Mouse (Mus musculus) activated CD4-positive, CD25-positive, alpha-beta regulatory T cell, adult 4 months (primary cell): ENCODE measurements around the gene Ttc9c. TPM values are rescaled to one million over a fixed set of nuclear protein-coding genes. Genes with fewer than 3 reads are reported as not detected.

ENCODE experiments used
- ATAC-seq: one replicate; pipeline ENCODE4 v1.8.0; 2017
- polyA plus RNA-seq, 2 experiments: library from polyadenylated mRNA; unstranded; fragments of 100-300 nt; shearing (Covaris generic); gene quantifications; one replicate each; pipeline ENCODE4 v1.2.1; 2017

The Ttc9c gene
- polyA plus RNA-seq, 2 experiments from 2014 or later = 39.9 to 43.8 TPM

GRCm38 (mm10) chr19:8774086-8774835 lies 44.9 kb downstream of the Ttc9c start, which contains the start of gene Tmem179b:
Tmem179b (minus strand) TSS chr19:8774467.
- peak; percentile 79 for ATAC-seq

- no peak for ATAC-seq
Observed at GRCm38 (mm10) chr19:8773409-8773808, 45.7 kb downstream of the Ttc9c start.

DNA sequence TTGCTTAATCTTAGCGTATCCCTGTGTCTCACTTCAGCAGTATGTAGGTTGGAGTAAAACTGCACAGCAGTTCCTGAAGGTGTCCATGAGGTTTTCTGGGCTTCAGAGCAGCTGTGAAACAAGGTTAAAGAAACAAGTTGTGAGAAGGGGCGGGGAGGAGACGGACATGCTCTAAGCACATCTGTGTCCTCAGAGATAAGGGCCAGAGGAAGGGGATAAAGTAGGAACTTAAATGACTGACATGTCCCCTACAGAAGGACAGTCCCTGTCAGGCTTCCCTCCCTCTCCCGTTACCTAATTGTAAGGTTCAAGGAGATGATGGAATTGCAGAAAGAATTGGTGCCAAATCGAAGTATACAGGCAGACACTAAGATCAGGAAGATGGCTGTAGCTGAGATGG lies 46.1 kb downstream of the Ttc9c start:
- no peak for ATAC-seq

- peak; percentile 72 for ATAC-seq
Observed at GRCm38 (mm10) chr19:8770567-8771270, 48.4 kb downstream of the Ttc9c start, which contains the start of gene Tmem223. Tmem223 (plus strand) TSS chr19:8770996.

DNA sequence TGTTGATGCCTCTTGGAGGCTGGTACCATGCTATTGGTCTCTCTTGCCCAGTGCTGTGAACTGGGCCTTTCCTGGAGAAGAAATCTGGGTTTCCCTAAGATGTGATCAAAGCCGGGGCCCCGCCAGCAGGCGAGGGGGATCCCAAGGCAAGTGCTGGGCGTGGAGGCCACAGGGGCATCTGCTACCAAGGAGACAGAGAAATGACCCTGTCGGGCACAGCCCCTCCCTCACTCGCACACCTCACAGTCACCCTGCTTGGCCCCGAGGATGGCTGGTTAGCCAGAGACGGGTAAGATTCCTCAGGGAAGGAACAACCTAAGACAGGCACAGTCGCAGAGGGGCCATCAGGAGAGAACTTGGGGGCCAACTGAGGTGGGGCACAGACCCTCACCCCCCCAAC lies 53.6 kb downstream of the Ttc9c start:
- ATAC-seq = no peak

GRCm38 (mm10) chr19:8763276-8763675 lies 55.9 kb downstream of the Ttc9c start:
- ATAC-seq = no peak

DNA sequence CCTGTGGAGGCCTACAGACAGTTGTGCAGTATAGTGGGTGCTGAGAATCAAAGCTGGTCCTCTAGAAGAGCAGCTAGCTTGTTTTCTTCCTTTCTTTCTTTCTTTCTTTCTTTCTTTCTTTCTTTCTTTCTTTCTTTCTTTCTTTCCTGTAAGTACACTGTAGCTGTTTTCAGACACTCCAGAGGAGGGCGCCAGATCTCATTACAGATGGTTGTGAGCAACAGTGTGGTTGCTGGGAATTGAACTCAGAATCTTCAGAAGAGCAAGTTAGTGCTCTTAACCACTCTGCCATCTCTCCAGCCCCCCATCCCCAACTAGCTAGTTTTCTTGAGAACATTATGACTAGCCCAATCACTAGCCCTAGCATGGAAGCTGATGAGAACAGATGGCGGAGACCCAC lies 58.4 kb downstream of the Ttc9c start:
- ATAC-seq = no peak

Other genes with a start within 250 kb of the Ttc9c start
- gene Slc22a8, start 228.1 kb downstream of the Ttc9c start, polyA plus RNA-seq = under 1 TPM in 1 of 2 experiments, not detected in 1; 0.40 TPM
- not detected for gene Slc22a6, start 201.3 kb downstream of the Ttc9c start, polyA plus RNA-seq
- gene Chrm1, start 155.5 kb downstream of the Ttc9c start, polyA plus RNA-seq = not detected
- 10 to 100 TPM; 60.3 to 69.3 TPM for gene Slc3a2, start 96.0 kb downstream of the Ttc9c start, polyA plus RNA-seq
- gene Wdr74, start 83.5 kb downstream of the Ttc9c start, polyA plus RNA-seq = 10 to 100 TPM; 43.3 to 70.5 TPM
- not detected for gene 1700092M07Rik, start 78.6 kb downstream of the Ttc9c start, polyA plus RNA-seq
- gene Stx5a, start 77.9 kb downstream of the Ttc9c start, polyA plus RNA-seq = 100 to 1,000 TPM; 109 to 113 TPM
- 100 to 1,000 TPM; 126 to 163 TPM for gene Nxf1, start 62.3 kb downstream of the Ttc9c start, polyA plus RNA-seq
- gene Tmem223, start 48.3 kb downstream of the Ttc9c start, polyA plus RNA-seq = 100 to 1,000 TPM; 115 to 137 TPM
- gene Tmem179b, start 44.9 kb downstream of the Ttc9c start, polyA plus RNA-seq = 100 to 1,000 TPM in 1 of 2 experiments, 10 to 100 TPM in 1; 98.5 to 110 TPM
- 1 to 10 TPM; 3.5 to 6.9 TPM for gene Taf6l, start 32.9 kb downstream of the Ttc9c start, polyA plus RNA-seq
- gene Polr2g, start 20.8 kb downstream of the Ttc9c start, polyA plus RNA-seq = 100 to 1,000 TPM; 171 to 186 TPM
- 1 to 10 TPM; 2.1 TPM for gene Zbtb3, start 16.8 kb downstream of the Ttc9c start, polyA plus RNA-seq
- gene Hnrnpul2, start 677 bp upstream of the Ttc9c start, polyA plus RNA-seq = 1 to 10 TPM; 6.0 to 6.1 TPM
- not detected for gene AC129217.1, start 10.4 kb upstream of the Ttc9c start, polyA plus RNA-seq
- 100 to 1,000 TPM in 1 of 2 experiments, 10 to 100 TPM in 1; 93.4 to 102 TPM for gene Bscl2, start 18.1 kb upstream of the Ttc9c start, polyA plus RNA-seq
- 1 to 10 TPM in 1 of 2 experiments, under 1 TPM in 1; 0.42 to 1.2 TPM for gene Gng3, start 19.9 kb upstream of the Ttc9c start, polyA plus RNA-seq
- gene Lrrn4cl, start 31.4 kb upstream of the Ttc9c start, polyA plus RNA-seq = not detected
- gene Ubxn1, start 52.2 kb upstream of the Ttc9c start, polyA plus RNA-seq = 10 to 100 TPM; 62.6 to 75.9 TPM
- 10 to 100 TPM; 85.8 to 90.4 TPM for gene Uqcc3, start 61.6 kb upstream of the Ttc9c start, polyA plus RNA-seq
- 10 to 100 TPM; 63.2 to 70.9 TPM for gene Lbhd1, start 64.4 kb upstream of the Ttc9c start, polyA plus RNA-seq
- not detected for gene Gm49403, start 64.6 kb upstream of the Ttc9c start, polyA plus RNA-seq
- gene 1810009A15Rik, start 69.5 kb upstream of the Ttc9c start, polyA plus RNA-seq = 100 to 1,000 TPM; 112 to 130 TPM
- gene Gm49416, start 69.6 kb upstream of the Ttc9c start, polyA plus RNA-seq = 1 to 10 TPM in 1 of 2 experiments, not detected in 1; 1.5 TPM
- gene Ints5, start 73.7 kb upstream of the Ttc9c start, polyA plus RNA-seq = 10 to 100 TPM in 1 of 2 experiments, 1 to 10 TPM in 1; 8.9 to 12.2 TPM
- 10 to 100 TPM; 40.0 to 57.3 TPM for gene Ganab, start 78.7 kb upstream of the Ttc9c start, polyA plus RNA-seq
- 10 to 100 TPM; 16.3 to 18.6 TPM for gene B3gat3, start 101.0 kb upstream of the Ttc9c start, polyA plus RNA-seq
- gene Rom1, start 110.0 kb upstream of the Ttc9c start, polyA plus RNA-seq = 10 to 100 TPM in 1 of 2 experiments, 1 to 10 TPM in 1; 7.7 to 11.6 TPM
- 10 to 100 TPM; 20.4 to 25.1 TPM for gene Eml3, start 110.2 kb upstream of the Ttc9c start, polyA plus RNA-seq
- 100 to 1,000 TPM in 1 of 2 experiments, 10 to 100 TPM in 1; 58.5 to 101 TPM for gene Mta2, start 122.5 kb upstream of the Ttc9c start, polyA plus RNA-seq
- gene Tut1, start 134.5 kb upstream of the Ttc9c start, polyA plus RNA-seq = 10 to 100 TPM; 21.3 to 25.1 TPM
- 100 to 1,000 TPM; 589 to 842 TPM for gene Eef1g, start 147.7 kb upstream of the Ttc9c start, polyA plus RNA-seq
- 10 to 100 TPM; 47.2 to 60.1 TPM for gene Ahnak, start 170.0 kb upstream of the Ttc9c start, polyA plus RNA-seq